Mouse (Mus musculus): ENCODE measurements around the gene Plekhb2.

Plekhb2 gene

DNA sequence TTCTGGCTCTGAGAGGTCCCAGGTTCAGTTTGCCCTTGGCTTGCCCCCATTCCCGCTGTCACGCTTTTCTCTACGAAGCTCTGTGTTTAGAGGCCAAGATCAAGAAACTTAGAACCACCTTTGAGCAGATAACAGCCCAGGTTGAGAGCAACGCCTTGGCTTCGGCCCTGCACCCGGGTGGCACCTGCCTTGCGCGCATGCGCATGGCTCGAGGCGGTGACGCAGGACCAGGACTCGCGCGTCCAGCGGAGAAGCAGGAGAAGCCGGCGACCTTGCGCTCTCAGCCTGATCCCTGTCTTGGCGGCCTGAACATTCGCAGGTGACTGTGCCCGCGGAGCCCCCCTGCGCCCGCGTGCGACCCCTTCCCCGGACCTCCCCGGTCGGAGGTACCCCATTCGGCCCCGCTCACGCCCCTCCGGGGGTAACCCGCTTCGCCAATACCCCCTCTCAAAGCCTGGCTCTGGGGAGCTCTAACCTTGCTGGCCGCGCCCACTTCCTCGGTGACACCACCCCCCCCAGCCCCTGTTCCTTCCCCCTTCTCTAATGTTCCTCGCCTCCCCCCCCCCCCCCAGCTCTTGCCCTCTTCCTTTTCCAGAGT, at the start of gene Plekhb2:
Gene Plekhb2 (plus strand): TSS at position 232 of the 598 bp plus-strand sequence.
- DNase-seq (ENCODE audit: low spot score), result peak; percentile 86

DNA sequence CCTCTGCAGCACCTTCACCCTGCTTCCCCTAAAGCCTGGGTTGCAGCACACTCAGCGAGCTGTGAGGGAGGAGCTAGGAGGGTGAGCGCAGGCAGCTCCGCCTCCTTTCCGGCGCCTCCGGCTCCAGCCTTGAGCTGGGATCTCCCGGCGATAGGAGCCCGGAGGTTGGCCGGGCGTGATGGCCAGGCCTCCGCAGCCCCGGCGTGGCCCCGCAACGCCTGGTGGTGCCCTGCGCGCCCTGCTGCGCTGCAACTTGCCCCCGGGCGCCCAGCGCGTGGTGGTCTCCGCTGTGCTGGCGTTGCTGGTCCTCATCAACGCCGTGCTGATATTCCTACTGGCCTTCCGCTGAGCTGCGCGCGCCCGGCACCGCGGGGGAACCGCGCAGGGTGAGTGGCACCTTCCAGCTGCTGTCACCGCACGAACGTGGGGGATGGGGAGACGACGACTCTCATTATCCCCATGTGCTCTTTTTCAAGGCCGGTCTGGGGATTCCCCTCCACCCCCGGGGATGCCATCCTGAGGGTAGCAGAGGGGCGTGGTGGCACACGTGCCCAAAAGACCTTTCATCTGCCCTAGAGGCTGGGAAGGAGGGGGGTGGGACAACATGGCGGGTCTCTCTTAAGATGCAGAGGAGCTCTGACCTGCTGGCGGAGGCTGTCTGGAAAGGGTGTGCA, 48.0 kb upstream of the Plekhb2 start:
- DNase-seq (ENCODE audit: low spot score), result peak; percentile 74

GRCm38 (mm10) chr1:34802290-34802642, 47.5 kb upstream of the Plekhb2 start:
- no peak for DNase-seq (ENCODE audit: low spot score)

- no peak for DNase-seq (ENCODE audit: low spot score)
Observed at GRCm38 (mm10) chr1:34804863-34805262, 44.9 kb upstream of the Plekhb2 start.

DNA sequence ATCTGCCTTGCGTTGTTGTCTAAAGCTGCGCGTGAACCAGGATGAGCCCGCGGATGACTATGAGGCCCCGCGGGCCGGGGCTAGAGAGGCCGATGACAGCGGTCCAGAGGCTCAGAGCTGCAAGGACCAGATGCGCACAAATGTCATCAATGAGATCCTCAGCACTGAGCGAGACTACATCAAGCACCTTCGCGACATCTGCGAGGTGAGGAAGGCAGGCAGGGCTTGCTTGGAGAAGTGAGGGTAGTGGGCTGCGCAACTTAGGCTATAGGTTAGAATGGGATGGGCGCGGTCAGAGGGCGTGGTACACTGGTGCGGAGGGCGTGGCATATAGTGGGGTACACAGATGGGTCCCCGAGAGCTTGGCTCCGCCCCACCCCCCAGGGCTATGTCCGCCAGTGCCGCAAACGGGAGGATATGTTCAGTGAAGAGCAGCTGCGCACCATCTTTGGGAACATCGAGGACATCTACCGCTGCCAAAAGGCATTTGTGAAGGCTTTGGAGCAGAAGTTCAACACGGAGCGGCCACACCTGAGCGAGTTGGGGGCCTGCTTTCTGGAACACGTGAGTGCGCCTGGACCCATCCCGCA, 43.8 kb upstream of the Plekhb2 start:
- DNase-seq (ENCODE audit: low spot score), result peak; percentile 66

- DNase-seq (ENCODE audit: low spot score), result no peak
Observed at GRCm38 (mm10) chr1:34808445-34808844, 41.3 kb upstream of the Plekhb2 start.

GRCm38 (mm10) chr1:34810293-34810692, 39.5 kb upstream of the Plekhb2 start:
- no peak for DNase-seq (ENCODE audit: low spot score)

DNA sequence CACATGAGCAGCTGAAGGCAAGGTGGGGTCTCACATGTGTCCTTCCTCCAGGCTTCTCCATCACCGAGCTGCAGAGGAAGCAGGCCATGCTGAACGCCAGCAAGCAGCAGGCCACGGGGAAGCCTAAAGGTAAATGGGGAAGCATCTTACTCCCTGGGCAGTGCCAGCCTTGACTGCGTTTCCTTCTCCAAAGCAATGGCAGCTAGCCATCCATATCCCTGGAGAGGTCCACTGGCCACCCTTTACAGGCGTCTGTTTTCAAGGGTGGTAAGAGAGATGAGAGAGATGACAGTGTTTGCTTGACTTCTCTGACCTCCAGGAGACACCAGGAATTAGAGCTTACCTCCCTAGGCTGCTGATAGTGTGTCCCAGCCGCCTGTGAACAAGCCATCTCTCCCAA, 38.7 kb upstream of the Plekhb2 start:
- DNase-seq (ENCODE audit: low spot score), result no peak

GRCm38 (mm10) chr1:34811581-34811980, 38.2 kb upstream of the Plekhb2 start:
- no peak for DNase-seq (ENCODE audit: low spot score)

GRCm38 (mm10) chr1:34812407-34813247, 37.1 kb upstream of the Plekhb2 start:
- no peak for DNase-seq (ENCODE audit: low spot score)

GRCm38 (mm10) chr1:34815843-34816242, 33.9 kb upstream of the Plekhb2 start:
- DNase-seq (ENCODE audit: low spot score), result no peak

- DNase-seq (ENCODE audit: low spot score), result no peak
Observed at GRCm38 (mm10) chr1:34819225-34819910, 30.4 kb upstream of the Plekhb2 start.

DNA sequence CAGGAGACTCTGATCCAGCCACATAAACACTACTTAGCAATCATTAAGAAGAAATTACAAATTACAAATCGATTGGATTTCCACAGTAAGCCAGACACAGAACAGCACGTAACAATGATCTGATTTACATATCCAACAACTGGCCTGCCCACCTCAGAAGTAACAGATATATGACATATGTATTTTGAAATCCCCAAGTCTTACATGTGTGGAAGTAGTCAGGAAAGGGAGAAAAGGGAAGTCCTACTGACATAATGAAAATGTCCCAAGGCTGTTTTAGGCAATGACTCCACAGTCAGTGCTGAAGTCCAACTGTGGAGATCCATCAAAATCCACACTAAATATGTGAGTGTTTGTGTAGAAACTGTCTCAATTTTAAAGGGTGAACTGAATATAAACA, 28.4 kb upstream of the Plekhb2 start:
- DNase-seq (ENCODE audit: low spot score), result no peak

DNA sequence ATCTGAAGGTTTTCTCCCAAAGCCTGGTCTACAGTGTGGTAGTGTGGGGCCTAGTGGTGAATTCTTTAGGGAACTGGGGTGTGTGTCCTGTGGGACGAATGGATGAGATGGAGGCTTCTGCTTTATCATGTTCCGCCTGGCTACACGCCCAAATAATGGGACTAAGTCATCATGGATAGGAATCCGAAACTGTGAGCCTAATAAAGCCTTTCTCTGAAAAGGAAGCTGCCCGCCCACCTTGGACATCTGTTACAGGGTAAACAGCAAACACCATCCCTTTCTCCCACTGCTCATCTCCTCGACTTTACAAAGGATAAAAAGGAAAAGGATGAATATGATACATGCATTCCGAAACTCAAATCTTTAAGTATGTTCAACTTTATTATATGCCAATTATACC, 27.8 kb upstream of the Plekhb2 start:
- DNase-seq (ENCODE audit: low spot score), result no peak

GRCm38 (mm10) chr1:34822746-34823145, 27.0 kb upstream of the Plekhb2 start:
- DNase-seq (ENCODE audit: low spot score), result no peak

DNA sequence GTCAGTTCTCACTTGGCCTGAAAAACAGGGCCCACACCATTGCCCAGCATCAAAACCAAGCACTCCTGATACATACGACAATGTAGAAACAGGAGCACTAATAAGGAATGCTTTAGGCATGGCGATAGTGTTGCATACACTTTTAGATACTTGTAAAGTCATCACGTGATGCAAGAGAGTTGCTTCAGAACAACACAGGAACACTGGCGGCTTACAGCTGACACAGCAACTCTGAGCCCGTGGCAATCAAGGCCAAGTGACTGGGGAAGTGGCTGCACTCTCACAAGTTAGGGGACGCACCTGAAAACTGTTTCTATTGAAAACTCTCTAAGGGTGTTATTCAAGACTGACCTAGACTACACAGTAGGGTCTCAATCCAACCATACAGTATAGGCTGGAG, 26.4 kb upstream of the Plekhb2 start:
- no peak for DNase-seq (ENCODE audit: low spot score)

- DNase-seq (ENCODE audit: low spot score), result no peak
Observed at GRCm38 (mm10) chr1:34824208-34824607, 25.6 kb upstream of the Plekhb2 start.

DNA sequence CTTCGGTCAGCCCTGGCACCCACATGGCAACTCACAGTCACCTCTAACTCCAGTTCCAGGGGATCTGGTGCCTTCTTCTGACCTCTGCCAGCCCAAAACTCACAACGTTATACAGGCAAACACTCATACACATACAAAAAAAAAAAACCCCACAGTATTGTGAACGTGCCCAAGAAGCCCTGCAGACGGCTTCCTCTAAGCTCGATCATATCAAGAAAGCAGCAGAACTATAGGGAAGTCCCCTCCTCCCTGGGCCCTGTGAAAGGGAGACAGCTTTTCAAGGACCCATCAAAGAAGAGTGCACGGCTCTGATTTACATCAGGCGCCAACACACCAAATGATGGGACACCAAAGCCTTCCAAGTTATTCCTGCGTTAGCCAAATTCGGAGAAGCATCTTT, 23.9 kb upstream of the Plekhb2 start:
- DNase-seq (ENCODE audit: low spot score), result no peak

GRCm38 (mm10) chr1:34827900-34828299, 21.9 kb upstream of the Plekhb2 start:
- no peak for DNase-seq (ENCODE audit: low spot score)

DNA sequence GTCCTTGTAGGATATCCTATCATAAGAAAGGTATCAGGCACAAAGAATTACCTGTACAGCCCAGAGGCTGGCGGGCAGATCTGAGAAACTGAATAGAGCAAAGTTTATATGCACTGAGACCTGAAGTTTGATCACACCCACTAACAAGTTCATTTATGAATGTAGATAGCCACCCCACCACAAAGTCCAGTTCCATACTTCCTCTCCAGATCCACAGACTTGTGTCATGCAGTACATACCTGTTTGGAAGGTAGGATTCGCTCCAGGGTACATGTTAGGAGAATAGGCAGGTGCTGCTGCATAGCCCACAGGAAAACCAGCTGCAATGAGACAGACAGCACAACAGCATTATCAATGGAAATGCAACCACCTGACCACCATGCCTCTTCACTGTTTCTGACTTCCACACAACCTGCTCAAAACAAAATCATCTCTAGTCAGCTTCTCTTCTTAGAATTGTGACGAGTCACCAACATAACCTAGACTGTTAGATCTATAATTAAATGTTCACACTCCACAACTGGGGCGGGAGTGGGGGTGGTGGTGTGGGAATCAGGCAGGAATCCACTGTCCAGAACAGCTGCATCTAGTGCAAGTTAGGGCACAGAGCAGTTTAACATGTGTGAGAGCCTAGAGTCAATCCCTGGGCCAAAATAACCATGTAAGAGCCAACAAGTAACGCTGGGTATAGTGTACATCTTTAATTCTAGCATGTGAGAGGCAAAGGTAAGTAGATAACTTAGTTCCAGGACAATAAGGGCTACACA, 21.1 kb upstream of the Plekhb2 start:
- DNase-seq (ENCODE audit: low spot score), result no peak

GRCm38 (mm10) chr1:34830934-34831333, 18.8 kb upstream of the Plekhb2 start:
- DNase-seq (ENCODE audit: low spot score), result no peak

Data from testis, postnatal 10 days (tissue).